Mouse (Mus musculus) layer of hippocampus, adult 18-20 months (tissue): ENCODE data around the gene Man1c1. TPM values are rescaled to one million over a fixed set of nuclear protein-coding genes. Genes with fewer than 3 reads are reported as not detected.
A peak's percentile ranks its signal among the peaks of the same experiment; 100 is the strongest.

ENCODE experiments used
- DNase-seq, 2 experiments: peaks; one replicate each; pipeline ENCODE4 v3.0.0; 2022; ENCODE audit warnings: low spot score in 2 of 2
- total RNA-seq, 2 experiments: library from RNA; stranded (reverse); gene quantifications; 2 replicates each; pipeline ENCODE4 v1.2.3; 2021

Man1c1 gene
- total RNA-seq, 2 experiments from 2014 or later = 24.1 to 26.7 TPM

GRCm38 (mm10) chr4:134586126-134586525 lies 118.0 kb downstream of the Man1c1 start:
- no peak for DNase-seq

- DNase-seq = no peak
Observed at GRCm38 (mm10) chr4:134583513-134583912, 120.6 kb downstream of the Man1c1 start.

GRCm38 (mm10) chr4:134581365-134581764 lies 122.7 kb downstream of the Man1c1 start:
- DNase-seq = no peak

GRCm38 (mm10) chr4:134580351-134581148 lies 123.5 kb downstream of the Man1c1 start:
- peak; percentile 83 to 93 for DNase-seq

- no peak for DNase-seq
Observed at GRCm38 (mm10) chr4:134579620-134580019, 124.5 kb downstream of the Man1c1 start.

GRCm38 (mm10) chr4:134579212-134579611 lies 124.9 kb downstream of the Man1c1 start:
- DNase-seq = no peak

GRCm38 (mm10) chr4:134578407-134578806 lies 125.7 kb downstream of the Man1c1 start:
- DNase-seq = peak in 1 of 2 experiments; percentile 61

GRCm38 (mm10) chr4:134577281-134577680 lies 126.8 kb downstream of the Man1c1 start:
- DNase-seq = no peak

- DNase-seq = no peak
Observed at GRCm38 (mm10) chr4:134575486-134575885, 128.6 kb downstream of the Man1c1 start.

- DNase-seq = no peak
Observed at GRCm38 (mm10) chr4:134572449-134573300, 131.4 kb downstream of the Man1c1 start.

GRCm38 (mm10) chr4:134570704-134571451 lies 133.2 kb downstream of the Man1c1 start:
- DNase-seq = no peak

GRCm38 (mm10) chr4:134569831-134570230 lies 134.3 kb downstream of the Man1c1 start:
- DNase-seq = no peak

GRCm38 (mm10) chr4:134569205-134569604 lies 134.9 kb downstream of the Man1c1 start:
- DNase-seq = no peak

GRCm38 (mm10) chr4:134567377-134568226 lies 136.5 kb downstream of the Man1c1 start:
- no peak for DNase-seq

GRCm38 (mm10) chr4:134564093-134564492 lies 140.0 kb downstream of the Man1c1 start:
- DNase-seq = no peak

GRCm38 (mm10) chr4:134563624-134564023 lies 140.5 kb downstream of the Man1c1 start:
- no peak for DNase-seq

- no peak for DNase-seq
Observed at GRCm38 (mm10) chr4:134562014-134562413, 142.1 kb downstream of the Man1c1 start.

GRCm38 (mm10) chr4:134560699-134561098 lies 143.4 kb downstream of the Man1c1 start:
- no peak for DNase-seq

GRCm38 (mm10) chr4:134559154-134559553 lies 144.9 kb downstream of the Man1c1 start:
- no peak for DNase-seq

GRCm38 (mm10) chr4:134558570-134559113 lies 145.4 kb downstream of the Man1c1 start:
- no peak for DNase-seq
